Mouse (Mus musculus): Measurements from ENCODE around the gene 1700012B07Rik.

The 1700012B07Rik gene

DNA sequence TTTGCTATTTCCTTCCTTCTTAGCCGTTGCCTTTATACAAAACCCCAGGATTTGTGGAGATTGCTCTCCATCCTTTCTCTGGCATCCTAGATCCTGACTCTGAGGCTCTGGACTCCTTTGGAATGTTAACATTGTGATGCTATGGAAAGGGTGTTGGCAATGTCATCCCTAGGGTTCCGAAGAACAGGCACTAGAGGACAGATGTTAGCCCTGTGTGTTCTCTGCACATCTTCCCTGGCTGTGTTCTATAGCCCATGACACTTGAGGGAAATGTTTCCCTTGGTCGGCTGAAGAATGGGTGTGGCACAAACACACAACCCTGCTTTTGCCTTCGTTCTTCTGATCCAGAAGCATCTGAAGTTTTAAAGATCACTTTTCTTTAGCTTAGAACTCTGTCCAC lies at the start of gene 1700012B07Rik:
Gene 1700012B07Rik (minus strand): TSS at position 101 of the 400 bp plus-strand sequence.
- Histone ChIP-seq H3K27me3 (ENCODE audit: control insufficient read depth, insufficient read depth, low read length, poor library complexity, severe bottlenecking) (no peaks in the 10 kb centered on the region), H3K36me3 (ENCODE audit: control insufficient read depth, insufficient read depth, low read length, poor library complexity, severe bottlenecking) (no peaks in the 10 kb centered on the region)
- no peak for DNase-seq (ENCODE audit: low read depth, low spot score)

- no peaks in the 10 kb centered on the region for H3K27me3 ChIP-seq (ENCODE audit: control insufficient read depth, insufficient read depth, low read length, poor library complexity, severe bottlenecking)
- DNase-seq (ENCODE audit: low read depth, low spot score) = no peak
Measured at GRCm38 (mm10) chr11:109876767-109877166, 48.9 kb upstream of the 1700012B07Rik start.

GRCm38 (mm10) chr11:109875834-109876233 lies 48.0 kb upstream of the 1700012B07Rik start:
- Histone ChIP-seq H3K27me3 (ENCODE audit: control insufficient read depth, insufficient read depth, low read length, poor library complexity, severe bottlenecking) (no peaks in the 10 kb centered on the region), H3K36me3 (ENCODE audit: control insufficient read depth, insufficient read depth, low read length, poor library complexity, severe bottlenecking) (no peaks in the 10 kb centered on the region)
- peak; percentile 86 for DNase-seq (ENCODE audit: low read depth, low spot score)

More at GRCm38 (mm10) chr11:109876767-109877166, 48.9 kb upstream of the 1700012B07Rik start:
- H3K36me3 ChIP-seq (ENCODE audit: control insufficient read depth, insufficient read depth, low read length, poor library complexity, severe bottlenecking) = no peaks in the 10 kb centered on the region

- no peaks in the 10 kb centered on the region for H3K36me3 ChIP-seq (ENCODE audit: control insufficient read depth, insufficient read depth, low read length, poor library complexity, severe bottlenecking)
- no peak for DNase-seq (ENCODE audit: low read depth, low spot score)
- H3K27me3 ChIP-seq (ENCODE audit: control insufficient read depth, insufficient read depth, low read length, poor library complexity, severe bottlenecking) = no peaks in the 10 kb centered on the region
Measured at GRCm38 (mm10) chr11:109875525-109875802, 47.6 kb upstream of the 1700012B07Rik start.

- DNase-seq (ENCODE audit: low read depth, low spot score) = no peak
- Histone ChIP-seq H3K36me3 (ENCODE audit: control insufficient read depth, insufficient read depth, low read length, poor library complexity, severe bottlenecking) (no peaks in the 10 kb centered on the region), H3K27me3 (ENCODE audit: control insufficient read depth, insufficient read depth, low read length, poor library complexity, severe bottlenecking) (no peaks in the 10 kb centered on the region)
Measured at GRCm38 (mm10) chr11:109874651-109875524, 47.0 kb upstream of the 1700012B07Rik start.

GRCm38 (mm10) chr11:109873852-109874610 lies 46.2 kb upstream of the 1700012B07Rik start:
- no peaks in the 10 kb centered on the region for H3K36me3 ChIP-seq (ENCODE audit: control insufficient read depth, insufficient read depth, low read length, poor library complexity, severe bottlenecking)
- no peak for DNase-seq (ENCODE audit: low read depth, low spot score)
- no peaks in the 10 kb centered on the region for H3K27me3 ChIP-seq (ENCODE audit: control insufficient read depth, insufficient read depth, low read length, poor library complexity, severe bottlenecking)

DNA sequence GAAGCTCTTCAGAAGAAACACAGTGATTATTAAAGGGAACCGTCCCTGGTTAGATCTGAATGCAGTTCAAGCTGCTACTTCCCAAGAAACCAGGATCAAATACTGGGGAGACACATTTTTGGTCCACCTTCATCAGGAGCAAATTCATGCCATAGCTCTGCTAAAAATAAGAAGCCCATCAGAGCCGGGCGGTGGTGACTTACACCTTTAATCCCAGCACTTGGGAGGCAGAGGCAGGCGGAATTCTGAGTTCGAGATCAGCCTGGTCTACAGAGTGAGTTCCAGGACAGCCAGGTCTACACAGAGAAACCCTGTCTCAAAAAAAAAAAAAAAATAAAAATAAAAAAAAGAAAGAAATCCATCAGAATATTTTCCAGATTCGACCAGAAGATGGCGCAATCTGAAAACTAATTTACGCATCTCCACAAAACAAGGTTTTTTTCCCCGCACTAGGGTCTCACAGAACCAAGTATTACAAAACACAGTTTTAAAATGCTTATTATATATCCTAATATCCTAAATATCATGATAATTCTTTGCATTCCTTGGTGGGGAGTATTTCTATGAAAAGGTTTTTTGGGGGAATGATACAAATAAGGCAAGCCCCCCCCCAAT lies 45.4 kb upstream of the 1700012B07Rik start:
- no peaks in the 10 kb centered on the region for H3K27me3 ChIP-seq (ENCODE audit: control insufficient read depth, insufficient read depth, low read length, poor library complexity, severe bottlenecking)
- peak; percentile 67 for DNase-seq (ENCODE audit: low read depth, low spot score)
- H3K36me3 ChIP-seq (ENCODE audit: control insufficient read depth, insufficient read depth, low read length, poor library complexity, severe bottlenecking) = no peaks in the 10 kb centered on the region

DNA sequence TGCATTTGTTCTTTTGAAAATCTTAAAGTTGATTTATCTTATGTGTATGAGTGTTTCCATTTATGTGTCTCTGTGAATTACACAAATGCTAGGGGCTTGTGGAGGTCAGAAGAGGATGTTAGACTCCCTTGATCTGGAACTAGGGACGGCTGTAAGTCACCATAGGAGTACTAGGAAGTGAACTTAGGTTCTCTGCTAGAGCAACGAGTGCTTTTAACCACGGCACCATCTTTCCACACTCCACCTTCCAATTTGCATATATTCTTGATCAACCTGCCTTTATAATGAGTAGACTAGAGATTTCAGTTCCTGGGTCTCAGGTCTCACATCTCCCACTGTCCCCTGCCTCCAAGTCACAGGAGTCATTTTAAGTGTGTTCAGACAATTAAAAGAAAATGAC lies 44.8 kb upstream of the 1700012B07Rik start:
- Histone ChIP-seq H3K27me3 (ENCODE audit: control insufficient read depth, insufficient read depth, low read length, poor library complexity, severe bottlenecking) (no peaks in the 10 kb centered on the region), H3K36me3 (ENCODE audit: control insufficient read depth, insufficient read depth, low read length, poor library complexity, severe bottlenecking) (no peaks in the 10 kb centered on the region)
- no peak for DNase-seq (ENCODE audit: low read depth, low spot score)

DNA sequence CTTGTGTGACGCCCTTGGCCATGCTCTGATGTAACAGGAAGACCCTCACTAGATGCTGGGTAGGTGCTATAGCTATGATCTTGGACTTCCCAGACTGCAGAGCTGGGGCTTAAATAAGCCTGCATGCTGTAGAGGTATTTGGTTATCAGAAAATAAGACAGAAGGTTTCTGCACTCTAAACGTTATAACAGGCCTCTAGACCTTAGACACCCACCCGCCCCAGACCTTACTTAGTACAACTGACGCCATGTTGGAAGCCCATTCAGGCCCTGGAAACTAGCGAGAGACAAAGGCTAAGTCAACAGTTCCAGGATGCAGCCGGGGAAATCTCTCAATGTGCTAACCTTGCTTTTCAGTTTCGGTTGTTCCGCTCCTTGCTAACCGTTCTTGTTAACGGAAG lies 44.2 kb upstream of the 1700012B07Rik start:
- no peaks in the 10 kb centered on the region for H3K36me3 ChIP-seq (ENCODE audit: control insufficient read depth, insufficient read depth, low read length, poor library complexity, severe bottlenecking)
- H3K27me3 ChIP-seq (ENCODE audit: control insufficient read depth, insufficient read depth, low read length, poor library complexity, severe bottlenecking) = no peaks in the 10 kb centered on the region
- DNase-seq (ENCODE audit: low read depth, low spot score) = no peak

DNA sequence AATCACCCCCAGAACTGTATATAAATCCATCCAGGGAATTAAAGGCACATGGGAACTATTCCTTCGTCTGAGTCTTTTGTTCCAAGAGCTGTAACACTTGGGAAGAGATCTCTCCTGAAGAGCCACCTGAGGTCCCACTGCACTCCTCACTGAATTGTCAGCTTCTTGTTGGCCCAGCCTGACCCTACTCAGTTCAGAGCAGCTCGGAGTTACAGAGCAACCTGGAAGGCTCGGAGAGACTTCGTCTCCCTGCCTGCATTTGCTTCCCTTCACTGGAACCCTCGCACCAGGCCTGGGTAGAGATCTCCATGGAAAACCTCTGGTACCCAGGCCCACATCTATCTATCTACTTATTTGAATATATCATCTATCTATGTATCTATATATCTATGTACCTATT lies 40.0 kb upstream of the 1700012B07Rik start:
- no peak for DNase-seq (ENCODE audit: low read depth, low spot score)
- Histone ChIP-seq H3K36me3 (ENCODE audit: control insufficient read depth, insufficient read depth, low read length, poor library complexity, severe bottlenecking) (no peaks in the 10 kb centered on the region), H3K27me3 (ENCODE audit: control insufficient read depth, insufficient read depth, low read length, poor library complexity, severe bottlenecking) (no peaks in the 10 kb centered on the region)

DNA sequence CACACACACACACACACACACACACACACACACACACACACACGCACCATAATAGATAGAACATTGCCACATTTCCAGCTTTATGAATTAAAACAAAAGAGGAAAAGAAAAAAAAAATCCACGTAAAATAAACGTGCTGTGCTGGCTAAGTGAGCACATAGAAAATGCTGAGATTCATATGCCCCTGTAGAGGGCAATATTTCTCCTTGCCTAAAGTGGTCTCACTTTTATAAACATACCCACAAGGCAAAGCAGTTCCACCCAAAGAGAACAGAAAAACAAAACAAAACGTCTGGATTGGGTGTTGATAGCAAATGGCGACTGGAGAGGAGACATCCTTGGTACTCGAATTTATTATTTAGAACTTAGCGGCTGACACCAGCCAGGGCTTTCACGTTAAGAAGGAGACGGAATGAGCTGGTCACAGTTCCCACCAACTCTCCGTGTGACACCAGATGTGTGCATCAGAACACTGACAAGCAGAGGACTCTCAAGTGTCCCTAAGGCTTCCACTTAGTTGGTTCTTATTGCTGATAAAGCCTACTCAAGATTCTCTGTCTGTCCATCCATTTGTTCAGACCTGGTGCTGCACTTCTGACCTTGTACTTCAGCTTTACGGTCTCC lies 38.8 kb upstream of the 1700012B07Rik start:
- H3K27me3 ChIP-seq (ENCODE audit: control insufficient read depth, insufficient read depth, low read length, poor library complexity, severe bottlenecking) = no peaks in the 10 kb centered on the region
- DNase-seq (ENCODE audit: low read depth, low spot score) = no peak
- no peaks in the 10 kb centered on the region for H3K36me3 ChIP-seq (ENCODE audit: control insufficient read depth, insufficient read depth, low read length, poor library complexity, severe bottlenecking)

- H3K36me3 ChIP-seq (ENCODE audit: control insufficient read depth, insufficient read depth, low read length, poor library complexity, severe bottlenecking) = no peaks in the 10 kb centered on the region
- no peaks in the 10 kb centered on the region for H3K27me3 ChIP-seq (ENCODE audit: control insufficient read depth, insufficient read depth, low read length, poor library complexity, severe bottlenecking)
- no peak for DNase-seq (ENCODE audit: low read depth, low spot score)
Measured at GRCm38 (mm10) chr11:109865526-109865925, 37.7 kb upstream of the 1700012B07Rik start.

- no peak for DNase-seq (ENCODE audit: low read depth, low spot score)
- Histone ChIP-seq H3K27me3 (ENCODE audit: control insufficient read depth, insufficient read depth, low read length, poor library complexity, severe bottlenecking) (no peaks in the 10 kb centered on the region), H3K36me3 (ENCODE audit: control insufficient read depth, insufficient read depth, low read length, poor library complexity, severe bottlenecking) (no peaks in the 10 kb centered on the region)
Measured at GRCm38 (mm10) chr11:109863951-109864350, 36.1 kb upstream of the 1700012B07Rik start.

DNA sequence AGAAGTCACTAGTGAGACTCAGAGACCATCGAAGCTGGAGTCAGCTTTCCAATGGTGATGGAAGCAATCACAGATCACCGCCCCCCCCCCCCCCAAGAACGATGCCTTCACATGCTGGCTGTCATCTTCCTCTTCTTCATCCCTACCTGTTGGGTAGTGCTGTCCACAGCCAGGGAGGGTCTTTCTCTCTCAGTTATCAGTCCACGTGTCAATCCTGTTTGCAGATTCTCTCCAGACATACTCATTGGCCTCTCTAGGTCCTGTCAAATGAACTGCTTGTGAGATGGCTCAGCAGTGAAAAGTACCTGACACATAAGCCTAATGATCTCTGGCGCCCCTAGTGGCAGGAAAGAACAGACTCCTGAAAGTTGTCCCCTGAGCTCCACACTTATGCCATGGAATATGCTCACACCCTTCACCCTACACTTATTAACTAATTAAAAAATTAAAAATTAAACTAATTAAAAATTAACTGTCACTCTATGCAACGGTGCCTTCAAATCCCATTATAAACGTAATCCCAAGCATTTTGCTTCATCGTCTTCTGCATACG lies 35.4 kb upstream of the 1700012B07Rik start:
- no peaks in the 10 kb centered on the region for H3K36me3 ChIP-seq (ENCODE audit: control insufficient read depth, insufficient read depth, low read length, poor library complexity, severe bottlenecking)
- peak; percentile 80 for DNase-seq (ENCODE audit: low read depth, low spot score)
- H3K27me3 ChIP-seq (ENCODE audit: control insufficient read depth, insufficient read depth, low read length, poor library complexity, severe bottlenecking) = no peaks in the 10 kb centered on the region
